Mouse (Mus musculus) limb, embryonic 15.5 days (tissue): Measurements from ENCODE around the gene Plekhm1. TPM values are rescaled to one million over a fixed set of nuclear protein-coding genes. Genes with fewer than 3 reads are reported as not detected.
"Not testable (repeated sequence)": the region's sequence is repeated elsewhere in the genome, so short reads cannot be mapped to it uniquely, and the experiment has no call there.

Source experiments
- ATAC-seq: fragments of 200-750 bp; cut with Nextera tagmentation; 2 replicates; pipeline ENCODE4 v1.8.0; 2017; ENCODE audit warnings: low read depth, moderate TSS enrichment; ENCODE audit not compliant: insufficient number of reproducible peaks, low FRiP score, low TSS enrichment
- H3K27ac ChIP-seq: fragments of 300-500 bp; sonication (generic); 2 replicates; pipeline ENCODE4 v1.5.1; 2015; ENCODE audit warnings: moderate library complexity, mild to moderate bottlenecking, inconsistent platforms
- H3K27me3 ChIP-seq: fragments of 300-500 bp; sonication (generic); 2 replicates; pipeline ENCODE4 v1.6.1; 2015; ENCODE audit warnings: inconsistent platforms
- H3K36me3 ChIP-seq: fragments of 300-500 bp; sonication (generic); 2 replicates; pipeline ENCODE4 v1.6.1; 2015; ENCODE audit warnings: inconsistent platforms
- H3K4me1 ChIP-seq: fragments of 300-500 bp; sonication (generic); 2 replicates; pipeline ENCODE4 v1.6.1; 2015; ENCODE audit warnings: inconsistent platforms
- H3K4me2 ChIP-seq: fragments of 300-500 bp; sonication (generic); 2 replicates; pipeline ENCODE4 v1.6.1; 2015; ENCODE audit warnings: mild to moderate bottlenecking, inconsistent platforms
- H3K4me3 ChIP-seq: fragments of 300-500 bp; sonication (generic); 2 replicates; pipeline ENCODE4 v1.5.1; 2015; ENCODE audit warnings: mild to moderate bottlenecking, inconsistent platforms
- H3K9ac ChIP-seq: fragments of 300-500 bp; sonication (generic); 2 replicates; pipeline ENCODE4 v1.6.1; 2015; ENCODE audit warnings: inconsistent platforms
- H3K9me3 ChIP-seq: fragments of 300-500 bp; sonication (generic); 2 replicates; pipeline ENCODE4 v1.6.1; 2016; ENCODE audit warnings: inconsistent platforms
- WGBS: fragments of 180-500 bp; shearing (Covaris S2); methylation state at CpG from one replicate; pipeline ENCODE4 v1.1.7; 2015; 5-methylcytosine and 5-hydroxymethylcytosine counted together
- polyA plus RNA-seq: library from polyadenylated mRNA; unstranded; fragments of >200 nt; fragmentation: Nextera tagmentation; extraction: Ambion mirVana; gene quantifications from 2 replicates; pipeline ENCODE4 v1.2.1, GENCODE M21; 2015

The Plekhm1 gene
- polyA plus RNA-seq, 1 experiment from 2014 or later: 8.6 TPM

- Histone ChIP-seq H3K36me3 (peaks cover 19% of the 10 kb centered on the region), H3K4me1 (peaks cover 17% of the 10 kb centered on the region)
- not testable (repeated sequence) for ATAC-seq, H3K27ac ChIP-seq, H3K4me2 ChIP-seq, H3K9me3 ChIP-seq, H3K4me3 ChIP-seq, H3K9ac ChIP-seq, H3K27me3 ChIP-seq
- WGBS: 66% methylated on average over 5 of the region's 5 CpGs
Observed at GRCm38 (mm10) chr11:103407136-103407535, 5.4 kb downstream of the Plekhm1 start.

- Histone ChIP-seq H3K9ac (no peak overlapping the region), H3K4me3 (no peak overlapping the region), H3K36me3 (peaks cover 19% of the 10 kb centered on the region), H3K9me3 (no peaks in the 10 kb centered on the region), H3K27me3 (no peaks in the 10 kb centered on the region), H3K4me2 (no peak overlapping the region), H3K4me1 (peaks cover 14% of the 10 kb centered on the region), H3K27ac (no peak overlapping the region)
- no peak for ATAC-seq
- WGBS: 69% methylated on average over 7 of the region's 7 CpGs
Observed at GRCm38 (mm10) chr11:103406551-103406950, 5.9 kb downstream of the Plekhm1 start.

GRCm38 (mm10) chr11:103405814-103406213, 6.7 kb downstream of the Plekhm1 start:
- H3K36me3 ChIP-seq: peaks cover 19% of the 10 kb centered on the region
- no peak overlapping the region for H3K9ac ChIP-seq
- H3K27ac ChIP-seq: no peak overlapping the region
- ATAC-seq: no peak
- no peaks in the 10 kb centered on the region for H3K9me3 ChIP-seq
- H3K4me1 ChIP-seq: peaks cover 6% of the 10 kb centered on the region; the same call in 1 of the 2 replicates
- H3K4me3 ChIP-seq: no peak overlapping the region
- no peaks in the 10 kb centered on the region for H3K27me3 ChIP-seq
- WGBS: 91% methylated on average over 1 of the region's 1 CpGs
- no peak overlapping the region for H3K4me2 ChIP-seq

GRCm38 (mm10) chr11:103404618-103405017, 7.9 kb downstream of the Plekhm1 start:
- no peaks in the 10 kb centered on the region for H3K9me3 ChIP-seq
- ATAC-seq: no peak
- no peak overlapping the region for H3K27ac ChIP-seq
- no peaks in the 10 kb centered on the region for H3K27me3 ChIP-seq
- peaks cover 3% of the 10 kb centered on the region; the same call in 1 of the 2 replicates for H3K4me1 ChIP-seq
- no peak overlapping the region for H3K4me3 ChIP-seq
- no peak overlapping the region for H3K9ac ChIP-seq
- peaks cover 19% of the 10 kb centered on the region for H3K36me3 ChIP-seq
- no peak overlapping the region for H3K4me2 ChIP-seq

GRCm38 (mm10) chr11:103403776-103404175, 8.7 kb downstream of the Plekhm1 start:
- WGBS: 63% methylated on average over 4 of the region's 4 CpGs
- Histone ChIP-seq H3K4me2 (no peak overlapping the region), H3K27ac (no peak overlapping the region), H3K36me3 (peaks cover 19% of the 10 kb centered on the region), H3K4me3 (no peak overlapping the region), H3K4me1 (peaks cover 3% of the 10 kb centered on the region; the same call in 1 of the 2 replicates), H3K9ac (no peak overlapping the region), H3K27me3 (no peaks in the 10 kb centered on the region), H3K9me3 (no peaks in the 10 kb centered on the region)
- ATAC-seq: no peak

GRCm38 (mm10) chr11:103402738-103403137, 9.7 kb downstream of the Plekhm1 start:
- Histone ChIP-seq H3K27ac (no peak overlapping the region), H3K4me1 (peaks cover 3% of the 10 kb centered on the region; the same call in 1 of the 2 replicates), H3K9me3 (no peaks in the 10 kb centered on the region), H3K9ac (no peak overlapping the region), H3K4me2 (no peak overlapping the region), H3K36me3 (peaks cover 19% of the 10 kb centered on the region), H3K27me3 (no peaks in the 10 kb centered on the region), H3K4me3 (no peak overlapping the region)
- 88% methylated on average over 5 of the region's 5 CpGs for WGBS
- ATAC-seq: no peak

- Histone ChIP-seq H3K36me3 (peaks cover 19% of the 10 kb centered on the region), H3K27ac (no peak overlapping the region), H3K9me3 (no peaks in the 10 kb centered on the region), H3K27me3 (no peaks in the 10 kb centered on the region), H3K4me3 (no peak overlapping the region), H3K9ac (no peak overlapping the region), H3K4me1 (peaks cover 3% of the 10 kb centered on the region; the same call in 1 of the 2 replicates), H3K4me2 (no peak overlapping the region)
- 59% methylated on average over 2 of the region's 2 CpGs for WGBS
- no peak for ATAC-seq
Observed at GRCm38 (mm10) chr11:103402198-103402597, 10.3 kb downstream of the Plekhm1 start.

- H3K27ac ChIP-seq: no peak overlapping the region
- 86% methylated on average over 4 of the region's 4 CpGs for WGBS
- peaks cover 33% of the 10 kb centered on the region for H3K36me3 ChIP-seq
- H3K9me3 ChIP-seq: no peaks in the 10 kb centered on the region
- H3K4me2 ChIP-seq: no peak overlapping the region
- H3K4me1 ChIP-seq: no peaks in the 10 kb centered on the region
- H3K9ac ChIP-seq: no peak overlapping the region
- no peak for ATAC-seq
- no peaks in the 10 kb centered on the region for H3K27me3 ChIP-seq
- H3K4me3 ChIP-seq: no peak overlapping the region
Observed at GRCm38 (mm10) chr11:103399986-103400385, 12.5 kb downstream of the Plekhm1 start.

GRCm38 (mm10) chr11:103399050-103399449, 13.4 kb downstream of the Plekhm1 start:
- Histone ChIP-seq H3K4me2 (no peak overlapping the region), H3K9ac (no peak overlapping the region), H3K4me1 (no peaks in the 10 kb centered on the region), H3K27me3 (no peaks in the 10 kb centered on the region), H3K4me3 (no peak overlapping the region), H3K9me3 (no peaks in the 10 kb centered on the region), H3K27ac (no peak overlapping the region), H3K36me3 (peaks cover 42% of the 10 kb centered on the region)
- 81% methylated on average over 3 of the region's 3 CpGs for WGBS
- no peak for ATAC-seq

GRCm38 (mm10) chr11:103396682-103397081, 15.8 kb downstream of the Plekhm1 start:
- peaks cover 45% of the 10 kb centered on the region for H3K36me3 ChIP-seq
- no peak overlapping the region for H3K4me2 ChIP-seq
- WGBS: 94% methylated on average over 4 of the region's 4 CpGs
- no peaks in the 10 kb centered on the region for H3K27me3 ChIP-seq
- no peaks in the 10 kb centered on the region for H3K4me1 ChIP-seq
- H3K27ac ChIP-seq: no peak overlapping the region
- no peak for ATAC-seq
- no peak overlapping the region for H3K4me3 ChIP-seq
- no peak overlapping the region for H3K9ac ChIP-seq
- no peaks in the 10 kb centered on the region for H3K9me3 ChIP-seq

- H3K36me3 ChIP-seq: peaks cover 48% of the 10 kb centered on the region
Observed at GRCm38 (mm10) chr11:103396236-103396635, 16.3 kb downstream of the Plekhm1 start.

GRCm38 (mm10) chr11:103394604-103395003, 17.9 kb downstream of the Plekhm1 start:
- Histone ChIP-seq H3K4me1 (no peaks in the 10 kb centered on the region), H3K4me2 (no peak overlapping the region), H3K27ac (no peak overlapping the region), H3K36me3 (peaks cover 53% of the 10 kb centered on the region), H3K4me3 (no peak overlapping the region), H3K9ac (no peak overlapping the region), H3K9me3 (no peaks in the 10 kb centered on the region), H3K27me3 (no peaks in the 10 kb centered on the region)
- no peak for ATAC-seq
- 78% methylated on average over 7 of the region's 7 CpGs for WGBS

More at GRCm38 (mm10) chr11:103396236-103396635, 16.3 kb downstream of the Plekhm1 start:
- Histone ChIP-seq H3K9ac (no peak overlapping the region), H3K4me2 (no peak overlapping the region), H3K27ac (no peak overlapping the region), H3K27me3 (no peaks in the 10 kb centered on the region), H3K9me3 (no peaks in the 10 kb centered on the region), H3K4me1 (no peaks in the 10 kb centered on the region), H3K4me3 (no peak overlapping the region)
- 92% methylated on average over 4 of the region's 4 CpGs for WGBS
- ATAC-seq: no peak

- Histone ChIP-seq H3K27me3 (no peaks in the 10 kb centered on the region), H3K9me3 (no peaks in the 10 kb centered on the region), H3K27ac (no peak overlapping the region), H3K9ac (no peak overlapping the region), H3K36me3 (peaks cover 59% of the 10 kb centered on the region), H3K4me2 (no peak overlapping the region), H3K4me1 (no peaks in the 10 kb centered on the region), H3K4me3 (no peak overlapping the region)
- no peak for ATAC-seq
- 90% methylated on average over 7 of the region's 7 CpGs for WGBS
Observed at GRCm38 (mm10) chr11:103394025-103394424, 18.5 kb downstream of the Plekhm1 start.
